Mouse (Mus musculus): ENCODE results near the gene Rnf121. TPM values are rescaled to one million over a fixed set of nuclear protein-coding genes. Genes with fewer than 3 reads are reported as not detected.
"Not testable (repeated sequence)": the region's sequence is repeated elsewhere in the genome, so short reads cannot be mapped to it uniquely, and the experiment has no call there.

The Rnf121 gene
- total RNA-seq, 2 experiments from 2014 or later = 22.4 to 24.2 TPM

DNA sequence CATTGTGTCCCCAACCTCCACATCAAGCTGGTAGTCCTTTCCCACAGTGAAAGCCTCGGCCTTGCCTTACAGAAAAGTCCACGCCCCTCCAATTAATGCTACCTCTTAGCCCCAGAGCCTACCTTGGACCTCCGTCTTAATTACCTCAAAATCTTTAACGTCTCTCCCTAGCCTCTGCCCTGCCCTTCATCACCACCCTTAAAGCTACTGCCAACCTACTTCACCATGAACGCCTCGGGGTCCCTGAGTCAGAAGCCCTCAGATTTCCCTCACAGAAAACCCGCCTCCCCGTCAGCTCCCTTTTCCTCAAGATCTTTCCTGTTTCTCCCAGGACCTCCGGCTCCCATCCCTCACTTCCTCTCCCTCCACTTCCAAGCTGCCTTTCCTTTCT is 619 bp downstream of the Rnf121 start:
- DNase-seq = no peak

- DNase-seq = no peak
These were observed 1.4 kb downstream of the Rnf121 start for GRCm38 (mm10) chr7:102063891-102064290.

DNA sequence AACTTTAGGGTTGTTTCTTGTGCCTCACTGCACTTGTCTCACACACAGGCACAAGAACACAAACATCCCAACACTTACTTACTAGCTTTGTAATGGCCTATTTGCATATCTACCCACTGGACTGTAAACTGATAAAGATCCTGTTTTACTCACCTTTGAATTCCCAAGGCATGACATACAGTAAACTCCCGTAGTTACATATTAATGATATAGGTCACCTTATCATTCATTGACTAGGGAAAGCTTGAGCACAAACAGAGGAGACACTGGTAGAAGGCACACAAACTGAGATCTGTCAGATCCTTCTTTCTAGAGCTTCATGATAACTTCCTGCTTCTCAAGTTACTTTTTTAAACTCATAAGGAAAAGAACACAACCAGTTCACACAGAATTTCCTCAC is 3.1 kb downstream of the Rnf121 start:
- no peak for DNase-seq

DNA sequence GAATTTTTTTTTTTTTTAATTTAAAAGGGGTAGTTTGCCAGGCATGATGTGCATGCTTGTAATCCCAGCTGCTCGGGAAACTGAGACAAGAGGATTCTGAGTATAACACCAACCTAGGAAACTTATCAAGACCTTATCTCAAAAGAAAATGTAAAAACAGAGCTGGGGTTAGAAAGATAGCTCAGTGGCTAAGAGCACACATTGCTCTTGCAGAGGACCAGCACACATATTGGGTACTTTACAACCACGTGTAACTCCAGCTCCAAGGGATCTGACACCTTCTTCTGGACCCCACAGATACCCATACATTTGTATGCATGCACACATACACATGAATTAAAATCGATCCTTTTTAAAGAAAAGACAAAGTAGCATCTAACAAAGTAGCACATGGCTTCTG is 3.9 kb downstream of the Rnf121 start:
- no peak for DNase-seq

- DNase-seq = not testable (repeated sequence)
These were observed 16.7 kb downstream of the Rnf121 start for GRCm38 (mm10) chr7:102048524-102048923.

DNA sequence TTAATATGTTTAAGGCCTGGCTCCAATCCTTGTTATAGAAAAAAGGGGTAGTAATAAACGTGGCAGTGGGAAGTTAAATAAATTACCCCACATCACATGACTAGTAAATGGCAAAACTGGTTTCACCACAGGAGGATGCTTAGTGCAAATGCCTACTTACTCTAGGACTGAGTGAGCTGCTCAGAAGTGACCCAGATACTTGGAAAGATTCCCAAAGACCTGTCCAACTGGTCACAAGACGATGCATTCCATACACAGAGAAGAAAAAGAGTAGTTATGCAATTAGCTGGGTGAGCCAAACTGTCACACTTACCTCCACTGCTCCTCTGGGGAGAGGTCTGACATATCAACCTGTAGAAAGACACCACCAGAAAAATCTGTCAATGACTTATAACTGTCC is 23.0 kb downstream of the Rnf121 start:
- DNase-seq = no peak

DNA sequence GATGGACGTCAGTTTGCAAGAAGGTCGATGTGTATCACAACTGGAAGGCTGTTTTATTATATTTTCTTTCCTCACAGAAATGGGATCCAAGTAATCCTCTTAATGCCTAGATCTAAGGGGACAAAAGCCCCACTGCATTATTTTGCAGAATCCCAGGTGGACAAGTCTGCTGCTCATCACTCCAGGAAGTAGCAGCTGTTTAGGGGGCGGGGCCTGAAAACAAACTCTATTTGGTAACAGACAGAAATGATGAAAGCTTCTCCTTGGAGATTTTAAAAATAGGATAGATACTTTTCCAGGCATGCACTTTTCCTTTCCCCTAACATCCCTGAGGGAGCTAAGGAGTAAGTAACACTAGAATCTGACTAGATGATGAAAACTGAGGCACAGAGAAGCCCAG is 28.0 kb downstream of the Rnf121 start:
- no peak for DNase-seq

GRCm38 (mm10) chr7:102035534-102035933 is 29.7 kb downstream of the Rnf121 start:
- DNase-seq = no peak

GRCm38 (mm10) chr7:102034904-102035303 is 30.4 kb downstream of the Rnf121 start:
- no peak for DNase-seq

- no peak for DNase-seq
These were observed 39.8 kb downstream of the Rnf121 start for GRCm38 (mm10) chr7:102025187-102026119.

GRCm38 (mm10) chr7:102023821-102024220 is 41.4 kb downstream of the Rnf121 start:
- no peak for DNase-seq

GRCm38 (mm10) chr7:102020934-102021333 is 44.3 kb downstream of the Rnf121 start:
- DNase-seq = not testable (repeated sequence)

DNA sequence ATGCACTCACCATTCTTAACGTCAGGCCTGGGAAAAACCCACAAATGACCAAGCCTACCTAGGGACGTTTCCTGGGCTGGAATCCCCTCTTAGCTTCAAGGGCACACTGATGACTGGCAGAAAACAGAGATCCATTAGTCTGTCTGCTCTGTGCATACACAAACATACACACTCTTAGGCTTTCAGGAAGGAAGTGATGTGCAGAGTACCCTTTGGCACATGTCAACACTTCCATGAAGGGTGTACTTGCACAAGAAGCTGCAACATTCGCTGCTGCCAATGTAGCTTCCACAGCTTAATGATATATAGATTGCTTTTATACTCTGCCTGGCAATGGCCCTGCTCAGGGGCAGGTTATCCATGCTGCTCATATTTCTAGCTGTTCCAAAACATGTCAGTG is 45.9 kb downstream of the Rnf121 start:
- no peak for DNase-seq

DNA sequence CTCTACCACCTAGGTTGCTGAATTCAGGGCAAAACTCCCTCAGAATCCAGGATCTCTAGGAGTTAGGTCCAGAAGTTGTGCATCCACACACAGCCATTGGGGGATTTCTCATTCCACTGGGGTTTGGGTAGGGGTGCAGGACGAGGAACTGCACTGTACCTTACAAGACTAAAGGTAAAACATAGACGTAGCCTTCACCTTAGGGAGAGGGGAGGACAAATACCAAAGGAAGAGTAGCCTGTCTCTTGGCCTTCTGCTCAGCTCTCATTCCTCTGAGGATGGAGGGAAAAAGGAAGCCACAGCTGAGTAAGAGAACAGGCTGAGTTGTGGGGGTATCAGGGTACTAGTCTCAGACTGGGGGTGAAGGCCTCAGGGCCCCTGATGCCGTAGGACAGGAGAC is 46.7 kb downstream of the Rnf121 start, which contains the start of gene Il18bp:
Gene Il18bp (minus strand): TSS at position 101 of the 400 bp plus-strand sequence.
- no peak for DNase-seq

DNA sequence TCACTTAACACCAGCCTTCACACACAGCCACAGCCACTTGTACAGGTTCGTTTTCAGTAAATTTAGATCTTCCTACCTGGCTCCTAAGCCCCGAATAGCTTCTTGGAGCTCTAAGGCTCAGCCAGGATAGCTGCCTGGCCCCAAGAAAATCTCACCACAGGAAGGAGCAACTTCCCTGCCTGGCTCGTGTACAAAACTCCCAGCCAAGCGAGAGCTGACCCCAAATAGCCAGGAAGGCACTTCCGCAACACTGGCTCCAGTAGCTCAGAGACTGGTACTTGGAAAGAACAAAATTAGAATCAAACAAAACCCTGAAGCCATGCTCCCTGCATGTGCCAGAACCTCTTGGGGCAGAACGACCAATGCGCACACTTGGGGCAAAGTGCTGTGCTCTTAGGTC is 47.2 kb downstream of the Rnf121 start:
- DNase-seq = no peak

GRCm38 (mm10) chr7:102017452-102017851 is 47.8 kb downstream of the Rnf121 start:
- DNase-seq = no peak

DNA sequence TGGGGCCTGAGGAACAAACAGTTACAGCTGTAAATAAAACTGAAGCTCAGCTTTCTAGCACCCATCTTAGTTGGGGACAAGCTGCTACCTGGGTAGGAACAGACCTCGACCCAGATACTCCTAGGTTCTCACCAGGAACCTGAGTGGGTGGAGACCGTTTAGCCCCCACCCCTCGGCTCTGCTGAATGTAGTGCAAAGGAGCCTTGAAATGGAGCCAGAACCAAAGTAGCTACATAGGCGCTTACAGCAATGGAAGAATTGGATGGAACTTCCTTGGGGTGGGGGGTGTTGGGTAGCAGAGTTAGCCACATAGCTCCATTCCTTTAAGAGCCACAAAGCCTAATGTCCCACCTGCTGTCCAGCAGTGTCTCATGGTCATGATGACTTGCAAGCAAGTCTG is 48.3 kb downstream of the Rnf121 start:
- DNase-seq = no peak

GRCm38 (mm10) chr7:102014995-102015394 is 50.3 kb downstream of the Rnf121 start:
- no peak for DNase-seq

GRCm38 (mm10) chr7:102013416-102013815 is 51.9 kb downstream of the Rnf121 start:
- no peak for DNase-seq

- DNase-seq = no peak
These were observed 53.4 kb downstream of the Rnf121 start for GRCm38 (mm10) chr7:102011855-102012254.

DNA sequence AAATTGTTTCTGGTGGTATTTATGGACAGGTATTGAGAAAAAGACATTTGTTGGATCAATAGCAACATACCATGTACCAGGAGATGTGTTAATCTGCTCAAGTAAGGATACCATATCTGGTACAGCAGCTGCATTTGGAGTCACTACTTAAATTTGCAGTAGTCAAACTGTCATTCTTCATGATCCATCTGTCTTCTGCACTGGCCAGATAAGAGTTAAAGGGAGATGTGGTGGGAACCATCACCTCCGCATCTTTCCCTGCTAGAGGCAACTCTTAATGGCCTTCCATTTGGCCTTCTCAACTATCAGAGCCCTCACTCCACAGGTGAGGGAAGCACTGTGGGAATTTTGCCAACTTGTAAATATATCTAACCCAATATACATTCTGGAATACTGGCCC is 58.7 kb downstream of the Rnf121 start:
- no peak for DNase-seq

- DNase-seq = peak; percentile 78
These were observed 64.2 kb downstream of the Rnf121 start for GRCm38 (mm10) chr7:102000921-102001630.

DNA sequence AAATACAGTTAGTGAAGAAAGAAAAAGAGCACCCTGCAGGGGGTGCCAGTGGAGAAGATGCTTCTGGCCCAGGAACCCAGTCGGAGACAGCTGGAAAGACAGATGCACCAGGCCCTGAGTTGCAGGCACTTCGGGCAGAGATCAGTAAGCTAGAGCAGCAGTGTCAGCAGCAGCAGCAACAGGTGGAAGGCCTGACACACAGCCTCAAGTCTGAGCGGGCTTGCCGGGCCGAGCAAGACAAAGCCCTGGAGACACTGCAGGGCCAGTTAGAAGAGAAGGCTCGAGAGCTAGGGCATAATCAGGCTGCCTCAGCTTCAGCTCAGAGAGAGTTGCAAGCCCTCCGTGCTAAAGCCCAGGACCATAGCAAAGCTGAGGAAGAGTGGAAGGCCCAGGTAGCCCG is 65.0 kb downstream of the Rnf121 start:
- DNase-seq = no peak

Data from gastrocnemius, postnatal 25 days (tissue).